Mouse (Mus musculus): ENCODE results near the gene Dgkh.

DNA sequence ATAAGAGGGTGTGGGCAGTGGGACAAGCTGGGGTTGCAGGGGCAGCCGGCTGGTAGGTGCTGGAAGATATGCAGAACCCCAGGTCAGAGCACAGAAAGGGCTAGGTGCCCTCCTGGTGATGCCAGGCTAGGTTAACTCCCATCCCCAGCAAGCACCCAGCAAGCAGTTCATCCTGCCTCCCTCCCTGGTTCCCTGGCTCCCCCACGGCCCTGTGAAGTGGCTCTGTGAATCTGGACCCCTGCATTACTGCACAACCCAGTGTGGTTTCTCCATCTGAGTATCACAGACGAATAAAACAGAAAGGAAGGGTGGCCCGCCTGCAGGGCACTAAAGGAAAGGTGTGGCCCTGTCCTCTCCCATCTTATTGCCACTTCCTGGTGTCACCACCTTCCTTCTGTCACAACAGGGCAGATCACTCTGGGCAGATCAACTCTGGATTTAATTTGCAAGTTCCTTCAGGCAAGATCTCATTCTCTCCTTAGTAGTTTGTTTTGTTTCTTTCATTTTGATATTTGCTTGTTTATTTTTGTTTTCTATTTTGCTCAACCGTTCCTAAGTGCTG, 40.6 kb downstream of the Dgkh start:
- TF ChIP-seq POLR2A (IDR thresholded peaks at IDR 0.05; ENCODE audit: borderline replicate concordance, low read depth, low read length) (no peak), CTCF (IDR thresholded peaks at IDR 0.05; ENCODE audit: low read depth, low read length) (no peak)
